Mouse (Mus musculus) heart, embryonic 16.5 days (tissue): ENCODE data around the gene Dnajc27. TPM values are rescaled to one million over a fixed set of nuclear protein-coding genes. Genes with fewer than 3 reads are reported as not detected.

Experiments
- ATAC-seq: fragments of 200-750 bp; cut with Nextera tagmentation; replicated peaks from 2 replicates; pipeline ENCODE4 v1.8.0; 2017; ENCODE audit warnings: moderate number of reproducible peaks; ENCODE audit not compliant: insufficient read depth, low FRiP score; ENCODE audit errors: extremely low read depth
- H3K27ac ChIP-seq: fragments of 300-500 bp; sonication (generic); 2 replicates; pipeline ENCODE4 v1.5.1; 2014; ENCODE audit warnings: mild to moderate bottlenecking, low read length, control low read depth, moderate library complexity
- H3K27me3 ChIP-seq: fragments of 300-500 bp; sonication (generic); 2 replicates; pipeline ENCODE4 v1.6.1; 2014; ENCODE audit warnings: low read length, mixed read lengths; ENCODE audit not compliant: control insufficient read depth, insufficient read depth
- H3K36me3 ChIP-seq: fragments of 300-500 bp; sonication (generic); 2 replicates; pipeline ENCODE4 v1.6.1; 2014; ENCODE audit not compliant: control insufficient read depth, insufficient read depth
- H3K4me1 ChIP-seq: fragments of 300-500 bp; sonication (generic); 2 replicates; pipeline ENCODE4 v1.6.1; 2014; ENCODE audit warnings: low read length, mixed read lengths; ENCODE audit not compliant: control insufficient read depth, insufficient read depth
- H3K4me2 ChIP-seq: fragments of 300-500 bp; sonication (generic); 2 replicates; pipeline ENCODE4 v1.6.1; 2014; ENCODE audit warnings: low read depth, mild to moderate bottlenecking, control low read depth, low read length
- H3K4me3 ChIP-seq: fragments of 300-500 bp; sonication (generic); 2 replicates; pipeline ENCODE4 v1.5.1; 2014; ENCODE audit warnings: mild to moderate bottlenecking, control low read depth, low read length
- H3K9ac ChIP-seq: fragments of 300-500 bp; sonication (generic); 2 replicates; pipeline ENCODE4 v1.6.1; 2014; ENCODE audit warnings: low read length, control low read depth
- H3K9me3 ChIP-seq: fragments of 300-500 bp; sonication (generic); replicated peaks from 2 replicates; pipeline ENCODE4 v1.6.1; 2016; ENCODE audit warnings: low read length; ENCODE audit not compliant: control insufficient read depth
- WGBS: fragments of 180-500 bp; shearing (Covaris S2); extraction: QIAGEN DNeasy Blood & Tissue Kit; methylation state at CpG from one replicate; pipeline ENCODE4 v1.1.7; 2014; 5-methylcytosine and 5-hydroxymethylcytosine counted together
- polyA plus RNA-seq: library from polyadenylated mRNA; unstranded; fragments of >200 nt; fragmentation: Nextera tagmentation; extraction: Ambion mirVana; gene quantifications from 2 replicates; pipeline ENCODE4 v1.2.1, GENCODE M21; 2015

The Dnajc27 gene
- polyA plus RNA-seq, 1 experiment from 2014 or later, result 8.1 TPM

GRCm38 (mm10) chr12:4158868-4159632 lies 76.7 kb downstream of the Dnajc27 start:
- Histone ChIP-seq H3K9ac (no peak overlapping the region), H3K27me3 (no peaks in the 10 kb centered on the region), H3K36me3 (no peaks in the 10 kb centered on the region), H3K4me1 (peaks cover 7% of the 10 kb centered on the region), H3K4me3 (no peak overlapping the region), H3K9me3 (no peaks in the 10 kb centered on the region), H3K4me2 (no peak overlapping the region), H3K27ac (no peak overlapping the region)
- 87% methylated on average over 7 of the region's 7 CpGs for WGBS
- ATAC-seq, result no peak

Other genes with a start within 250 kb of the Dnajc27 start
- 1.3 and 1.7 TPM in 2 replicates for gene Pomc, start 127.6 kb upstream of the Dnajc27 start, polyA plus RNA-seq
- gene Efr3b, start 43.7 kb upstream of the Dnajc27 start, polyA plus RNA-seq, result 4.6 and 5.4 TPM in 2 replicates
- gene Adcy3, start 50.5 kb downstream of the Dnajc27 start, polyA plus RNA-seq, result 4.4 and 5.0 TPM in 2 replicates
- gene Ptrhd1, start 151.4 kb downstream of the Dnajc27 start, polyA plus RNA-seq, result 5.9 and 6.5 TPM in 2 replicates
- gene Cenpo, start 151.7 kb downstream of the Dnajc27 start, polyA plus RNA-seq, result 7.9 and 9.8 TPM in 2 replicates